Mouse (Mus musculus): Measurements from ENCODE around the gene Trim65. TPM values are rescaled to one million over a fixed set of nuclear protein-coding genes. Genes with fewer than 3 reads are reported as not detected.

Gene Trim65
- polyA plus RNA-seq, 1 experiment from 2014 or later: 1.2 TPM

- WGBS (ENCODE audit: insufficient replicate concordance): 74% methylated on average over 4 of the region's 4 CpGs
- H3K4me3 ChIP-seq (ENCODE audit: low read depth, low read length): no peak overlapping the region
- no peak overlapping the region for H3K4me2 ChIP-seq (ENCODE audit: low read depth, low read length)
- ATAC-seq (no peak), DNase-seq (no peak)
- 0 out of 2 replicates have a peak, but pooled peaks cover 2% of the 10 kb centered on the region for H3K36me3 ChIP-seq (replicated peaks; ENCODE audit: insufficient read depth, low read length)
- H3K4me1 ChIP-seq (ENCODE audit: insufficient read depth): peaks cover 28% of the 10 kb centered on the region
- H3K27me3 ChIP-seq (ENCODE audit: insufficient read depth, low read length): peaks cover 31% of the 10 kb centered on the region
- TF ChIP-seq CTCF (IDR thresholded peaks at IDR 0.05; ENCODE audit: low read depth) (0 out of 2 replicates have a peak, but pooled peaks have one; percentile 23), EP300 (IDR thresholded peaks at IDR 0.05; ENCODE audit: low read depth) (no peak)
- H3K9ac ChIP-seq (replicated peaks): no peak overlapping the region
- H3K27ac ChIP-seq (ENCODE audit: low read depth): peak overlapping the region; percentile 17; the same call in 1 of the 2 replicates
- H3K9me3 ChIP-seq (ENCODE audit: low read length): no peaks in the 10 kb centered on the region
These were observed 19.9 kb downstream of the Trim65 start for GRCm38 (mm10) chr11:116111067-116111466.

- 18% methylated on average over 10 of the region's 10 CpGs for WGBS (ENCODE audit: insufficient replicate concordance)
- ATAC-seq: peak; percentile 26; the same call in 1 of the 2 replicates
- DNase-seq: no peak
- H3K4me3 ChIP-seq (ENCODE audit: low read depth, low read length): peak overlapping the region; percentile 60
- H3K36me3 ChIP-seq (replicated peaks; ENCODE audit: insufficient read depth, low read length): 0 out of 2 replicates have a peak, but pooled peaks cover 2% of the 10 kb centered on the region
- peaks cover 29% of the 10 kb centered on the region for H3K4me1 ChIP-seq (ENCODE audit: insufficient read depth)
- H3K9me3 ChIP-seq (ENCODE audit: low read length): no peaks in the 10 kb centered on the region
- H3K9ac ChIP-seq (replicated peaks): peak overlapping the region; percentile 71
- peak overlapping the region; percentile 80 for H3K4me2 ChIP-seq (ENCODE audit: low read depth, low read length)
- TF ChIP-seq CTCF (IDR thresholded peaks at IDR 0.05; ENCODE audit: low read depth) (no peak), EP300 (IDR thresholded peaks at IDR 0.05; ENCODE audit: low read depth) (no peak; the same call in 1 of the 2 replicates)
- H3K27ac ChIP-seq (ENCODE audit: low read depth): peak overlapping the region; percentile 76
- H3K27me3 ChIP-seq (ENCODE audit: insufficient read depth, low read length): peaks cover 31% of the 10 kb centered on the region
These were observed 20.4 kb downstream of the Trim65 start for GRCm38 (mm10) chr11:116110540-116110939.

- DNase-seq (peak; percentile 66), ATAC-seq (peak; percentile 71)
- Histone ChIP-seq H3K9me3 (ENCODE audit: low read length) (no peaks in the 10 kb centered on the region), H3K27ac (ENCODE audit: low read depth) (peak overlapping the region; percentile 76), H3K27me3 (ENCODE audit: insufficient read depth, low read length) (peaks cover 31% of the 10 kb centered on the region), H3K4me1 (ENCODE audit: insufficient read depth) (peaks cover 29% of the 10 kb centered on the region), H3K9ac (replicated peaks) (peak overlapping the region; percentile 71), H3K4me3 (ENCODE audit: low read depth, low read length) (peak overlapping the region; percentile 60), H3K36me3 (replicated peaks; ENCODE audit: insufficient read depth, low read length) (0 out of 2 replicates have a peak, but pooled peaks cover 2% of the 10 kb centered on the region), H3K4me2 (ENCODE audit: low read depth, low read length) (peak overlapping the region; percentile 80)
- 2% methylated on average over 30 of the region's 35 CpGs for WGBS (ENCODE audit: insufficient replicate concordance)
- TF ChIP-seq EP300 (IDR thresholded peaks at IDR 0.05; ENCODE audit: low read depth) (no peak), CTCF (IDR thresholded peaks at IDR 0.05; ENCODE audit: low read depth) (no peak)
These were observed 20.8 kb downstream of the Trim65 start for GRCm38 (mm10) chr11:116110131-116110530.

GRCm38 (mm10) chr11:116109441-116110081 lies 21.4 kb downstream of the Trim65 start:
- DNase-seq (peak; percentile 50), ATAC-seq (peak; percentile 42)
- peaks cover 31% of the 10 kb centered on the region for H3K4me1 ChIP-seq (ENCODE audit: insufficient read depth)
- H3K27me3 ChIP-seq (ENCODE audit: insufficient read depth, low read length): peaks cover 31% of the 10 kb centered on the region
- peak overlapping the region; percentile 80 for H3K4me2 ChIP-seq (ENCODE audit: low read depth, low read length)
- H3K9ac ChIP-seq (replicated peaks): peak overlapping the region; percentile 71
- no peaks in the 10 kb centered on the region for H3K9me3 ChIP-seq (ENCODE audit: low read length)
- WGBS (ENCODE audit: insufficient replicate concordance): 3% methylated on average over 62 of the region's 70 CpGs
- H3K27ac ChIP-seq (ENCODE audit: low read depth): peak overlapping the region; percentile 76
- 0 out of 2 replicates have a peak, but pooled peaks cover 2% of the 10 kb centered on the region for H3K36me3 ChIP-seq (replicated peaks; ENCODE audit: insufficient read depth, low read length)
- TF ChIP-seq EP300 (IDR thresholded peaks at IDR 0.05; ENCODE audit: low read depth) (no peak), CTCF (IDR thresholded peaks at IDR 0.05; ENCODE audit: low read depth) (peak; percentile 12; the same call in 1 of the 2 replicates)
- H3K4me3 ChIP-seq (ENCODE audit: low read depth, low read length): peak overlapping the region; percentile 60

GRCm38 (mm10) chr11:116108464-116109137 lies 22.3 kb downstream of the Trim65 start:
- WGBS (ENCODE audit: insufficient replicate concordance): 26% methylated on average over 23 of the region's 23 CpGs
- H3K9ac ChIP-seq (replicated peaks): peak overlapping the region; percentile 71
- no peak for TF ChIP-seq CTCF (IDR thresholded peaks at IDR 0.05; ENCODE audit: low read depth)
- no peak for TF ChIP-seq EP300 (IDR thresholded peaks at IDR 0.05; ENCODE audit: low read depth)

GRCm38 (mm10) chr11:116107777-116108285 lies 23.1 kb downstream of the Trim65 start:
- H3K4me3 ChIP-seq (ENCODE audit: low read depth, low read length): peak overlapping the region; percentile 60; the same call in 1 of the 2 replicates
- WGBS (ENCODE audit: insufficient replicate concordance): 57% methylated on average over 19 of the region's 19 CpGs

More at GRCm38 (mm10) chr11:116108464-116109137, 22.3 kb downstream of the Trim65 start:
- H3K4me3 ChIP-seq (ENCODE audit: low read depth, low read length): peak overlapping the region; percentile 60
- H3K9me3 ChIP-seq (ENCODE audit: low read length): no peaks in the 10 kb centered on the region
- H3K4me2 ChIP-seq (ENCODE audit: low read depth, low read length): peak overlapping the region; percentile 80
- ATAC-seq: no peak
- H3K4me1 ChIP-seq (ENCODE audit: insufficient read depth): peaks cover 40% of the 10 kb centered on the region
- H3K27ac ChIP-seq (ENCODE audit: low read depth): no peak overlapping the region; the same call in 1 of the 2 replicates
- peaks cover 31% of the 10 kb centered on the region for H3K27me3 ChIP-seq (ENCODE audit: insufficient read depth, low read length)
- H3K36me3 ChIP-seq (replicated peaks; ENCODE audit: insufficient read depth, low read length): 0 out of 2 replicates have a peak, but pooled peaks cover 2% of the 10 kb centered on the region
- DNase-seq: peak; percentile 33

More at GRCm38 (mm10) chr11:116107777-116108285, 23.1 kb downstream of the Trim65 start:
- ATAC-seq (no peak), DNase-seq (peak; percentile 21)
- Histone ChIP-seq H3K27me3 (ENCODE audit: insufficient read depth, low read length) (peaks cover 31% of the 10 kb centered on the region), H3K9me3 (ENCODE audit: low read length) (no peaks in the 10 kb centered on the region), H3K4me2 (ENCODE audit: low read depth, low read length) (peak overlapping the region; percentile 80), H3K27ac (ENCODE audit: low read depth) (no peak overlapping the region), H3K36me3 (replicated peaks; ENCODE audit: insufficient read depth, low read length) (0 out of 2 replicates have a peak, but pooled peaks cover 2% of the 10 kb centered on the region), H3K4me1 (ENCODE audit: insufficient read depth) (peaks cover 46% of the 10 kb centered on the region), H3K9ac (replicated peaks) (peak overlapping the region; percentile 34)
- no peak for TF ChIP-seq CTCF (IDR thresholded peaks at IDR 0.05; ENCODE audit: low read depth)
- TF ChIP-seq EP300 (IDR thresholded peaks at IDR 0.05; ENCODE audit: low read depth): no peak
